Mouse (Mus musculus) forebrain, embryonic 12.5 days (tissue): ENCODE data around the gene Sgms1. TPM values are rescaled to one million over a fixed set of nuclear protein-coding genes. Genes with fewer than 3 reads are reported as not detected.

Experiments used
- ATAC-seq: fragments of 200-750 bp; cut with Nextera tagmentation; 2 replicates; pipeline ENCODE4 v1.8.0; 2017; ENCODE audit warnings: moderate TSS enrichment; ENCODE audit not compliant: low FRiP score
- H3K27ac ChIP-seq: fragments of 300-500 bp; sonication (generic); 2 replicates; pipeline ENCODE4 v1.5.1; 2016; ENCODE audit warnings: mild to moderate bottlenecking
- H3K27me3 ChIP-seq: fragments of 300-500 bp; sonication (generic); 2 replicates; pipeline ENCODE4 v1.6.1; 2016; ENCODE audit warnings: mild to moderate bottlenecking
- H3K36me3 ChIP-seq: fragments of 300-500 bp; sonication (generic); replicated peaks from 2 replicates; pipeline ENCODE4 v1.6.1; 2016; ENCODE audit warnings: mild to moderate bottlenecking
- H3K4me1 ChIP-seq: fragments of 300-500 bp; sonication (generic); 2 replicates; pipeline ENCODE4 v1.6.1; 2016
- H3K4me2 ChIP-seq: fragments of 300-500 bp; sonication (generic); 2 replicates; pipeline ENCODE4 v1.6.1; 2016; ENCODE audit warnings: mild to moderate bottlenecking, moderate library complexity
- H3K4me3 ChIP-seq: fragments of 300-500 bp; sonication (generic); replicated peaks from 2 replicates; pipeline ENCODE4 v1.5.1; 2016; ENCODE audit warnings: mild to moderate bottlenecking
- H3K9ac ChIP-seq: fragments of 300-500 bp; sonication (generic); 2 replicates; pipeline ENCODE4 v1.6.1; 2016; ENCODE audit warnings: mild to moderate bottlenecking
- H3K9me3 ChIP-seq: fragments of 300-500 bp; sonication (generic); 2 replicates; pipeline ENCODE4 v1.6.1; 2016
- WGBS: fragments of 180-500 bp; shearing (Covaris S2); methylation state at CpG from one replicate; pipeline ENCODE4 v1.1.7; 2016; 5-methylcytosine and 5-hydroxymethylcytosine counted together
- polyA plus RNA-seq: library from polyadenylated mRNA; unstranded; fragments of >200 nt; fragmentation: Nextera tagmentation; extraction: Ambion mirVana; gene quantifications from 2 replicates; pipeline ENCODE4 v1.2.1, GENCODE M21; 2016

Sgms1 gene
- polyA plus RNA-seq, 1 experiment from 2014 or later = 13.8 TPM

DNA sequence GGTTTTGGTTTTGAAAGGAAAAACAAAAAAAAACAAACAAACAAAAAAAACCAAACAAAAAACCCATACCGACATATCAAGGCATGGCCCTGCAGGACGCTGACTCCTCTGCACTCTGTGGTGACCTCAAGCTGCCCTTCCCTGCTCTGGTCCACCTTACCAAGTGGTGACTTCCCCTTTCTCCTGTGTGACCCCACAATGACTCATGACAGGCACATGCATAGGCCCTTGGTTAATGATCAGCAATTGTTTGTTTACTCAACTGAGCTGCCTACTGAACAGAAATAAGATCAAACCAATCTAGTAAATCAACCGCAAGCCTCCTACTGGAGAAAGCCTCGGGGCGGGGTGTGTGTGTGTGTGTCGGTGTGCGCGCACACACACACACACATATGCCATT lies 112.7 kb downstream of the Sgms1 start:
- no peaks in the 10 kb centered on the region for H3K36me3 ChIP-seq
- H3K27ac ChIP-seq = no peak overlapping the region
- H3K9me3 ChIP-seq = no peaks in the 10 kb centered on the region
- no peak for ATAC-seq
- H3K4me1 ChIP-seq = no peaks in the 10 kb centered on the region
- H3K27me3 ChIP-seq = no peaks in the 10 kb centered on the region
- H3K9ac ChIP-seq = no peak overlapping the region
- WGBS = 92% methylated on average over 8 of the region's 8 CpGs
- no peak overlapping the region for H3K4me3 ChIP-seq
- H3K4me2 ChIP-seq = no peak overlapping the region

DNA sequence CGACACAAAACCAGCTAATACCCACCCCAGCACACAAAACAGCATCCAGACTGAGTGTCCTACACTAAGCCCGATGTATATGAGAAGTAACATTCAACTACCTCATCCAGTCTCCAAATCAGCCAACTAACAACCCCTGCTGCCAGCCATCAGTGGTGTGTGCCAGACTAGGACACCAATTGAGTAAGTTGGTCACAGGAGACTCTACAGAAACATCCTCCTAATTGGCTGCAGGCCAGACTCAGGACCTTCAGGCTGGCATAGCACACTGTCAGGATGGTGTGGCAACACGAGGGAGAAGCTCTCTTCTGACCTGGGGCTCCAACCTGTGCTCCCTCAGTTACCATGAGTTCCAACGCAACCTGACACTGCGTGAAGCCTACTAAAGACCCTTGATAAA lies 113.3 kb downstream of the Sgms1 start:
- Histone ChIP-seq H3K27ac (no peak overlapping the region), H3K4me2 (no peak overlapping the region), H3K4me1 (no peaks in the 10 kb centered on the region), H3K9ac (no peak overlapping the region), H3K4me3 (no peak overlapping the region), H3K36me3 (no peaks in the 10 kb centered on the region), H3K9me3 (no peaks in the 10 kb centered on the region), H3K27me3 (no peaks in the 10 kb centered on the region)
- no peak for ATAC-seq
- WGBS = 89% methylated on average over 5 of the region's 5 CpGs

DNA sequence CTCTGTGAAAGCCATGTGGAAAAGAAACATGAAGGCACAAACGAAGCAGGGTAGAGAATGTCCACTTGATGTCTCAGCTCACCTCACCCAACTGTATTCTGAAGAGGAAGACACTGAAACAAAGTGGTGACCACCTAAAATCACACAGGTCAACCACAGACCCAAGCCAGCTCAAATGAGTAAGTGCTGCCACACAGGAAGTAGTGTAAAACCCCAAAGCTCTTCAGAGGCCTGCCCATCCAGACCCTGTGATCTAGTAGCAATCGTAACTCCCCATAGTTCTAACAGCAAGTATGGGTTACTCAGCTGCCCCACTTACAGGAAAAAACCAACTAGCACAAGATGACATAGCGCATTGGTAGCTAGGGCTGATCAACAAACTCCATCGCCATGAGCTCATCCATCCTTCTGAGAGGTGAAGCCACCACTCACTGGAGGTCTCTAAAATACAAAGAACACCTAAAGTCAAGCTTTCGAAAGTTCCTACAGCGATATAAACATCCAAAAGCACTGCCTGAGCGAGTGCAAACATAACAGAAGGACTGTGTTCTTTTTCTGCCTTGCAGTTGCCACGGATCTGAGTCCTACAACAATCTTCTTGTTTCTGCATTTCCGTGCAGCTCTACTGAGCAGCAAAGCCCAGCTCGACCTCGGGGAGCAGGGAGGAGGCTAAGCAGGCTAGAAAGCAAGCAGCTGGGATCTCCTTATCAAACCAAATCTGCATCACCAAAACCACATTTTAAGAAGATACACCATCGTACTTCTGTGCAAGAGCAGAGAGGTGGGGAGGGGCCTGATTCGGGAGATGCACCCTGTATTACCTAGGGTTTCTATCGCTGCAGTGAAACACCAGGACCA lies 114.2 kb downstream of the Sgms1 start:
- H3K4me2 ChIP-seq = no peak overlapping the region
- H3K9me3 ChIP-seq = no peaks in the 10 kb centered on the region
- no peak overlapping the region for H3K9ac ChIP-seq
- no peak for ATAC-seq
- H3K4me3 ChIP-seq = no peak overlapping the region
- no peaks in the 10 kb centered on the region for H3K36me3 ChIP-seq
- 87% methylated on average over 14 of the region's 14 CpGs for WGBS
- no peaks in the 10 kb centered on the region for H3K27me3 ChIP-seq
- no peaks in the 10 kb centered on the region for H3K4me1 ChIP-seq
- H3K27ac ChIP-seq = no peak overlapping the region

DNA sequence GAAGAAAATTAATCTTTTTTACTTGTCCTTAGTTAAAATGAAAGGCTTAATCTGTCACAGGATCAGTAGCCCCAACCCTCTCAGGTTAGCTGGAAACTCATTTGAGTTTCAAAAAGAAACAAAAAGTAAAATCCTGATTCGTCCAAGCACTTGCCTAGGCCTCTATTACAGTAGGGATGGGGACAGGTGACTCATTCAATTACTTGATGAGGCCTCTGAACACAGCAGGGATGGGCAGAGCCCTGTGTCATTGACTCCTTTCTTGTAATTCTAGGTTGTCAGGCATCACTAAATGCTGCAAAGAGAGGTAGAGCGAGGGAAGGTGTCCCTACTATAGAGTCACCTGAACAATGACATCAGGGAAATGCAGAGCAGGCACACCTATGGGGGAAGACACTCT lies 115.4 kb downstream of the Sgms1 start:
- Histone ChIP-seq H3K9me3 (no peaks in the 10 kb centered on the region), H3K4me3 (no peak overlapping the region), H3K27ac (no peak overlapping the region), H3K4me2 (no peak overlapping the region), H3K9ac (no peak overlapping the region), H3K4me1 (no peaks in the 10 kb centered on the region), H3K36me3 (no peaks in the 10 kb centered on the region), H3K27me3 (no peaks in the 10 kb centered on the region)
- 73% methylated on average over 2 of the region's 2 CpGs for WGBS
- no peak for ATAC-seq

DNA sequence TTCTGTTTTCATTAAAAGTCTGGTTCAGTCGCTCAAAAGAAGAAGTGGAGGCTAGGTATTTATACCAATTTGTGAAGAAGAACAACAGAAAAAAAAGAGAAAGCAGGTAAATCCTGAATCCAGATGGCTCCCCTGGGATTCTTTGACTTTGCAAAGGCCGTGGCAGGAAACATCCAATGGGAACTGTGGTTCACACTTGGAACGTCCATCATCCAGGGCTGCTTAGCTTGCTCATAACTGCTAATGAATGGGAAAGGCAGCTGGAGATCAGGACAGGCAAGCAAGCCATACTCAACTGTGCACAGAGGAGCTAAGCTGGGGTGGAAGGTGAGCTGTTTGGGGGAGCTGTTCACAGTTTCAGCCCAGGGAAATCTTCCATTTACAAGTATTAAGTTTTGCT lies 115.8 kb downstream of the Sgms1 start:
- no peak for ATAC-seq
- Histone ChIP-seq H3K27ac (no peak overlapping the region), H3K4me1 (no peaks in the 10 kb centered on the region), H3K4me2 (no peak overlapping the region), H3K4me3 (no peak overlapping the region), H3K9me3 (no peaks in the 10 kb centered on the region), H3K36me3 (no peaks in the 10 kb centered on the region), H3K27me3 (no peaks in the 10 kb centered on the region), H3K9ac (no peak overlapping the region)
- WGBS = 57% methylated on average over 3 of the region's 3 CpGs

DNA sequence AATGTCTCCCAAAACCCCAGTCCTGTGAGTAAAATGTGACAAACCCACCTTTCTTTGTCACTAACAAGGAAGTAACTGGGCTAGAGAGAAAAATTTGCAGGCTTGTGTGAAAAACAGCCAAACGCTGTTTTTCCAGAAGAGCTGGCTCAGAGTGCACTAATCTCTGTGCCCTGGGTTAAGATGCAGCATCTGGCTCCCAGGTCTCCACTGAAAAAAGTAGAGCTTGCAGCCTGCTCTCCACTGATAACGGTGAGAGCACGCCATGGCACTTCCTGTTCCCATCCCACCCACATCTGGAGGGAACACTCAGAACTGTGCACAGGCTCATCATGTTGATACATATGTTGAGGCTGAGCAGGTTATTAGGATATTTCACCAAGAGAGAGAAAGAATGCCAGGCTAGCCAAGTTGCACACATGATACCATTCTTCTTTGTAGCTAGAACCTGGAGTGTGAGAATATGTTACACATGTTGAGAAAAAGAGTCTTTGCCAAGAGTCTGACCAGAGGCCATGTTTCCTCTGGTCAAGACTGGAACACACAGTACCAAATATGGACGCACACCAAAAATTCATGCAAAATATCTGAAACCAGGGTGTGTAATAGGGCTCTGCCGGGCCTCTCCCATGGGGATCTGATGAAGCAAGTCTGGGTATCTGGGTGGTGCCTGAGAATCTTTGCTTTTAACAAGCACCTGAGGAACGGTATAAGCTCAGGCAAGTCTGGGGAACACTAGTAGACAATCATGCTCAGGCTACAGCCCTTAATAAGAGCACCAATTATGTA lies 116.8 kb downstream of the Sgms1 start:
- H3K27ac ChIP-seq = no peak overlapping the region
- no peak overlapping the region for H3K9ac ChIP-seq
- H3K27me3 ChIP-seq = no peaks in the 10 kb centered on the region
- no peak overlapping the region for H3K4me2 ChIP-seq
- H3K9me3 ChIP-seq = no peaks in the 10 kb centered on the region
- no peaks in the 10 kb centered on the region for H3K4me1 ChIP-seq
- no peak for ATAC-seq
- H3K36me3 ChIP-seq = no peaks in the 10 kb centered on the region
- 80% methylated on average over 6 of the region's 6 CpGs for WGBS
- no peak overlapping the region for H3K4me3 ChIP-seq

DNA sequence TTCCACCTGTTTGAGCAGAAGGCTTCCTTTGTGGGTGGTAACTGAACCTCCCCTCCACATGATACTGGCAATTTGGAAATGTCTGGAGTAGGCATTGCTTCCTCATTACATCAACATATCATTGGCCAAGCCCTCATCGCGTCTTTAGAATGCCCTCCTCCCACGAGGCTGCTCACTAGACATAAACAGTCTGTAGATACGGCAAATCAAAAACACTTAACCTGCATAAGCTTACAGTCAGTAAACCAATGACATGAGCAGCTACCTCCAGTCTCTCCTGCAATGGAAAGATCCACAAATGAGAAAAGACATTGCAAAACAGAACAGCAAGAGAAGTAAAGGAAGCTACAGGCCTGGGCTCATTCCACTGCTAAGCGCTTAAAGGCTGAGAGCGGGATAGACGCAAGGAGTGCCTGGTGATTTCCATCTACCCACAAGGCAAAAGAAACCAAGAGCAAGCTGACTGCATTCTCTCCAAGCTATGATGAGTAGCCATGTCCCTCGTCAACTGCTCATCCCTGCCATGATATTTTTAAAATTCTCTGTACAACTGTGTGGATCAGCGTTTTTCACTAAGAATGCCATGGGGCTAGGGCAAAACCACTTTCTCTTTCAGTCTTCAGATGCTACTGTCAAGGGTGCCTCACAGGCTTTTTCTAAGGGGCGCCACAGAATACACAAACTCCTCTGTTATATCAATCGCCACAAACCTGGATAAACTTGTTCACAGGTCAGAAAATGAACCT lies 117.9 kb downstream of the Sgms1 start:
- H3K4me2 ChIP-seq = no peak overlapping the region
- ATAC-seq = no peak
- 91% methylated on average over 11 of the region's 11 CpGs for WGBS
- H3K9me3 ChIP-seq = no peaks in the 10 kb centered on the region
- H3K4me1 ChIP-seq = no peaks in the 10 kb centered on the region
- no peak overlapping the region for H3K9ac ChIP-seq
- no peaks in the 10 kb centered on the region for H3K27me3 ChIP-seq
- H3K4me3 ChIP-seq = no peak overlapping the region
- no peaks in the 10 kb centered on the region for H3K36me3 ChIP-seq
- no peak overlapping the region for H3K27ac ChIP-seq

DNA sequence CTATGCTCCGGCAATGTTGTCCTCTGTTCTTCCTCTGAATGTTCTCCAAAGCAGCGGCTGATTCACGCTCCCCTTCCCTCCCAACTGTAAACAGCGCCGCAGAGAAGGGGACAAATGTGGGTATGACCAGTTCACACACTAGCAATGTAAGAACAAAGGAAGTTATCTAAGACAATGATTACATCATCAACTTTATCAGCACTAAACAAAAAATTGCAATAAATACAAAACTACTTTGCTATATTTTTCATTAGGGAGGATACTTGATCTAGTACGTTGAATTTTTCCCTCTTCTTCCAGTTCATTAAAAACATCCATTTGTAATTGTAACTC lies 119.7 kb downstream of the Sgms1 start:
- no peaks in the 10 kb centered on the region for H3K36me3 ChIP-seq
- H3K4me3 ChIP-seq = no peak overlapping the region
- no peaks in the 10 kb centered on the region for H3K9me3 ChIP-seq
- 93% methylated on average over 6 of the region's 6 CpGs for WGBS
- no peak overlapping the region for H3K4me2 ChIP-seq
- no peaks in the 10 kb centered on the region for H3K27me3 ChIP-seq
- no peak for ATAC-seq
- H3K27ac ChIP-seq = no peak overlapping the region
- no peaks in the 10 kb centered on the region for H3K4me1 ChIP-seq
- H3K9ac ChIP-seq = no peak overlapping the region

DNA sequence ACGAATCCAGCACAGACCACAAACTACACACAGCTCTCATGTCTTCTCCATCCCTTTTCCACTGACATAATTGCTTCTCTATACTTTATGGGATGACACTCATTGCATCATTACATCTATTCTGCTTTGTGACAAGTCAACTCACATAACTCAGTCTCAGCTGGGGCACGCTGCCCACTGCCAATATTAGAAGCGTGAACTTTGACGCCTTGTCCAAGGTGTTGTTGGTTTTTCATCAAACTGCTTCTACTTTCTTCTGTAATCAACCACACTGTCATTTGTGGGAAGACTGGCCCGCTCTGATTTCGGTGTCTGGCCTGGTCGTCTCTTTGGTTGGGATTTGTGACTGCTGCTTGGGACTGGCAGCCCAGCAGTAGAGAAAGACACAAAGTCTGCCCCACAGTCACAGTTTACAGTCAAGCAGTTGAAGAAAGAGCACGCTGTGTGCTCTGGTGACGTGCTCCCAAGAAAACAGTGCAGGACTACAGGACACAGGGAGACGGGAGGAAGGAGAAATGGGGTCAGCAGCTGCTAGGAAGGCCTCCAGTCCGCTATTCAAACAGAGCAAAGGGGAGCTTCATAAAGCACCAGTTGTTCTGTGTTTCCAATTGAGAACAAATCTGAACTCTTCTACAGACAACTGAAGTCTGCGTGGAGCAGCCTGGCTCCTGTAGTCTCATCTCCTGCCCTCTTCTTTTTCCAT lies 120.2 kb downstream of the Sgms1 start:
- WGBS = 86% methylated on average over 12 of the region's 12 CpGs
- ATAC-seq = no peak
- Histone ChIP-seq H3K9ac (no peak overlapping the region), H3K4me3 (no peak overlapping the region), H3K4me2 (no peak overlapping the region), H3K27ac (no peak overlapping the region), H3K27me3 (no peaks in the 10 kb centered on the region), H3K4me1 (no peaks in the 10 kb centered on the region), H3K36me3 (no peaks in the 10 kb centered on the region), H3K9me3 (no peaks in the 10 kb centered on the region)

DNA sequence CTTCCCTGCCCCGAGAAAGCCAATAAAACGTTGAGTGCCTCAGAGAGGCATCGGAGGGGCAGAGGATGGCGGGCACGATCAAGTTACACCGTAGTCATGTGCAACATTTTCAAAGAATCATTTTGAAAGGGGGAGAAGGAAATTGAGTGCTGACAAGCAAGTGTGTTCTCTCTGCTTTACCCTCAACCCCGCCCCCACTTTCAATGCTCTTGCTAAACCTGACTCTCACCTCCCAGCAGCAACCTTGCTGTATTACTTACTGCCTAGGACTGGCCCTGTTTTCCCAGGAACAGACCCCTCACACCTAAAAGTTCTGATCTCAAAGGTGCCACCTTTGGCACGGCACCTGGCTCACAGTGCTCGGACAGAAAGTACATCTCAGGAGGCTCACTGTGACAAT lies 121.0 kb downstream of the Sgms1 start:
- ATAC-seq = no peak
- Histone ChIP-seq H3K27ac (no peak overlapping the region), H3K9me3 (no peaks in the 10 kb centered on the region), H3K36me3 (no peaks in the 10 kb centered on the region), H3K9ac (no peak overlapping the region), H3K4me3 (no peak overlapping the region), H3K4me2 (no peak overlapping the region), H3K4me1 (no peaks in the 10 kb centered on the region), H3K27me3 (no peaks in the 10 kb centered on the region)
- WGBS = 77% methylated on average over 9 of the region's 9 CpGs

DNA sequence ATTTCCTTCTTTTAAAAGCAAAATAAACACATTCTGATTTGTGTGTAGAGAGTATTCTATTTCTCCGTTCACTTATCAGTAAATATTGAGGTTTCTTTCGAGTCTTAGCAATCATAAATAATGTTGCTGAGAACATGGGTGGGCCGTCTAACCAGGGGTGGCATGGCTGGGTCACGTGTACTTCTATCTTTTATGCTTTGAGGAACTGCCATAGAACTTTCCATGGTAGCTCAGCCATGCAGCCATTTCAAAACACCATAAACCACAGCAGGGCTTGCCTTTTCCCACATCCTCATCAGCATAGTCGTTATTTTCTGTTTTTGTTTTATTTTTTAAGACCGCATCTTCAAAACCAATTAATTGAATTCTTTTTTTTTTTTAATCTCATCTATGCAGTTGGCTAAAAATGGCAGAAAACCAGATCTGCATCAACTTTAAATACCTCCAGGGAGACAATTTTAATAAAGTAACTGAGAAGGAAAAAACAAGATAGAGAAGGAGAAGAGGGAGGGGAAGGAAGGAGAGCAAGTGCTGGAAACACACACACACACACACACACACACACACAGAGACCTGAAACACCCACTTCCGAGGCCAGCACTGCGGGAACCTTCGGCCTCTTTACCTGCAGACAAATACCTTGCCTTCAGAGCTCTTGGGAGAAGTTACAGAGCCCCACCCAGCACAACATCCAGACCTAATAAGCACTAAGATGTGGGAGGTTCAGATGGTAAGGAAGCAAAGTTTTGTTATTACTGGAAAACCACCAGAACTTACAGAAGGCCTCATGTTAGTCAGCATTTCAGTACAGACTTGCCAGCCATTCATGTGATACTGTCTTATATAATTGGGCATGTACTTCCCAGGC lies 122.9 kb downstream of the Sgms1 start:
- Histone ChIP-seq H3K4me3 (no peak overlapping the region), H3K9me3 (no peaks in the 10 kb centered on the region), H3K9ac (no peak overlapping the region), H3K27me3 (no peaks in the 10 kb centered on the region), H3K27ac (no peak overlapping the region), H3K4me1 (no peaks in the 10 kb centered on the region), H3K4me2 (no peak overlapping the region), H3K36me3 (no peaks in the 10 kb centered on the region)
- ATAC-seq = no peak
- 86% methylated on average over 9 of the region's 9 CpGs for WGBS
